Mouse (Mus musculus) WW6 (cell line): Measurements from ENCODE around the gene H2al2a.

ENCODE experiments used
- DNase-seq: peaks from one replicate; pipeline ENCODE4 v3.0.0-alpha.2; 2013; ENCODE audit warnings: low read depth, low spot score

H2al2a gene

DNA sequence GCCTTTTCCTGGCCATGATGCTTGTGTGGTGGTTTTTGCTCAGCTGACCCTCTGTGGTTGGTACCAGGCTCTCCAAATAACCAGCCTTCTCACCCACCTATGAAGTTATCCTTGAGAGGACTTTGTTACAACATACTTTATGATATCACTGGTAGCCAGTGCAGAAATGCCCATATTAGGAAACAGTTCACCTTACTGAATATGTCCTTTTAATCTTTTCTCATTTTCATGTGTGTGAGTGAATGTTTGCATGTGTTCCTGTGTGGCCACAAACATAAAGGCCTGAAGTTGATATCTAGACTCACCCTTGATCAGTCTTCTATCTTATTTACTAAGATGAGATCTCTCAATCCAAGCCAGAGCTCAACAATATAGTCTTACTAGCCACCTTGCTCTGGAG lies at the start of gene H2al2a:
Gene H2al2a, minus strand, starts transcription at position 101 of the 400 bp plus-strand sequence.
- DNase-seq, result no peak

DNA sequence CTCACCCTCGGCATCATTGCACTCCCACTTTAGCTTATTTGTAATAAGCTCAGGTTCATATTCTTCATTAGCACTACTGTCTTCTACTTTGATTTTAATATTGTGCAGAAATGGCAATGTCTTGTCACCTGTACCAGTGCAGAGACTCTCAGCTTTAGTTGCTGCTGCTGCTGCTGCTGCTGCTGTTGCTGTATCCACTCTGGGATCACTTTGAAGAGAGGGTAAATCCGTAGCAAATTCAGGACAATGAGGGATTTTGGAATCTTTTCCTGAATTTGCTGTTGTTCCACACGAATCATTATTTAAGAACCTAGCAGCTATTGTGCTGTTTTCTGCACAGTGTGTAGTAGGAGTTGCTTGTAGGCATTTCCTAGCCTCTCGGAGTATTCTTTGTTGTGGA lies 49.4 kb upstream of the H2al2a start:
- DNase-seq, result no peak

DNA sequence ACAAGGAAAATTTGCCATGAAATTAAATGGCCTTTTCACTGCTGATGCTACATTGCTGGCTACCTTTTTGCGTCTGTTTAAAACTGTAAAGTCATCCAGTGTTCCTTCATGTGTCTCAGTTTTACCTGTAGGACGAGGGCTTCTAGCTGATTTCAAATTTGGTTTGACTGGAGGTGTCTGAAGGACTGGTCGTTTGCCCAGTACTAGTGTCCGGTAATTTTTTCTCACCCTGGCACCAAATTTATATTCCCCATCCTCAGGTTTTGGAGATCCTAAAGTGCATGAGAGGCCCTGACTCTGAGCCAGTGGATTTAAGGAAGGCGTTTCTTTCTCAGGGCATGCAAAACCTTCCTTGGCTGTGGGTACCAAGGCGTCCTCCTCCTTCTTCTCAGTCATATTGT lies 49.0 kb upstream of the H2al2a start:
- no peak for DNase-seq

DNA sequence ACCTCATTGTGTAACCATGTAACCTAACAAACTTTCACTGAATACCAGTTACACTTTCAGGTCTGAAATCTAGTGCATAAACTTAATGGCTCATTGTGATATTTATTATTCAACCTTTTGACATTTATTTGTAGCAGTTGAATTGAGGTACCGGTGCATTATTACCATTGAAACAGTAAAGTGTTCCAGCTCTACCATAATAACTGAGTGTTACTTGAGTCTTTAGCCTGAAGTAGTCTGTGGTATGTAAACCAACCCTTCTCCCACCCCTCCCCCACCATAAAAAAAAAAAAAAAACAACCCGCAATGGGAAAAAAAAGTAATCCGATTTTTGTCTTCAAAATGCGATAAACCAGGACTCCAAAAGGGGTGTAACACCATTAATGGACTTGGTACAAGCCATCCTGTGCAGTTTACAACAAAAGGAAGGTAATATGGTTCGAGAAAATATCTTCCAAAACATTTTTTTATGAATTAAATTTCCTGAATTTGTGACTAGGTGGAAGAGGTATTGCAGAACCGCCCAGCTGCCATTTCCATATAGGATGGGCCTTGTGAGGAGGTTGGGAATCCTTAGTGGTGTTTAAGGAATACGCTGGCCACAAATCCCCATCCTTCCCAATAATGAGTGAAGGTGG lies 48.5 kb upstream of the H2al2a start:
- DNase-seq, result no peak

DNA sequence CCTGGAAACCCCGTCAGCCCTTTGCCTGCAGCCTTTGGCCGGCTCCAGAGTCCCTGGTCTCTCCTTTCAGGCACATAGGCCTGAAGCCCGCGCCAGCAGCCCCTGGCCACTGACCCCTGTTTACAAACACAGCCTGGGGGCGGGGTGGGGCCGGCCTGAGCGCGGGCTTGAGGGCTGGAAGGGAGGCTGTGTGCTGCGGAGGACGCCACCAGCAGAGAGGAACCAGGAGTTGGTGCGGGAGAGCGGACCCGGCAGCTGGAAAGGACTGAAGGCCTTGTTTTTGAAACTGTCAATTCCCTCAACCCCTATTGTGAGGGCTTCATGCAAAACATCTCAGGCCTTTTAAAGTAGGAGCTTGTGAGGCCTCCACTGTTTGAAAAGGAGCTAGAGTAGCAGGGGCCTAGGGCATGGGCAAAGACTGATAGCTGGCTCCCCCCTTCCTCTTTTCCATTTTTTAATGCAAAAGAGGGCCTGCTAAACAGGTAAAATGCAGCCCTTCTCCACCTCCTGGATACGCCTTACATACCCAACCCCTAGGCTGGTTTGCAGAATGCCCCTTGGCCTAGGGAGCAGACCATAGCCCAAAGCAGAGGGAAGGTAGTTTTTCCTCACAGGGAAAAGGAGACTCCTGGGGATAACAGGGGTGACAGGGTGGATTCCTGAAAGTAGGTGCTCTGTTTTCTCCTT lies 44.6 kb upstream of the H2al2a start:
- DNase-seq, result no peak

DNA sequence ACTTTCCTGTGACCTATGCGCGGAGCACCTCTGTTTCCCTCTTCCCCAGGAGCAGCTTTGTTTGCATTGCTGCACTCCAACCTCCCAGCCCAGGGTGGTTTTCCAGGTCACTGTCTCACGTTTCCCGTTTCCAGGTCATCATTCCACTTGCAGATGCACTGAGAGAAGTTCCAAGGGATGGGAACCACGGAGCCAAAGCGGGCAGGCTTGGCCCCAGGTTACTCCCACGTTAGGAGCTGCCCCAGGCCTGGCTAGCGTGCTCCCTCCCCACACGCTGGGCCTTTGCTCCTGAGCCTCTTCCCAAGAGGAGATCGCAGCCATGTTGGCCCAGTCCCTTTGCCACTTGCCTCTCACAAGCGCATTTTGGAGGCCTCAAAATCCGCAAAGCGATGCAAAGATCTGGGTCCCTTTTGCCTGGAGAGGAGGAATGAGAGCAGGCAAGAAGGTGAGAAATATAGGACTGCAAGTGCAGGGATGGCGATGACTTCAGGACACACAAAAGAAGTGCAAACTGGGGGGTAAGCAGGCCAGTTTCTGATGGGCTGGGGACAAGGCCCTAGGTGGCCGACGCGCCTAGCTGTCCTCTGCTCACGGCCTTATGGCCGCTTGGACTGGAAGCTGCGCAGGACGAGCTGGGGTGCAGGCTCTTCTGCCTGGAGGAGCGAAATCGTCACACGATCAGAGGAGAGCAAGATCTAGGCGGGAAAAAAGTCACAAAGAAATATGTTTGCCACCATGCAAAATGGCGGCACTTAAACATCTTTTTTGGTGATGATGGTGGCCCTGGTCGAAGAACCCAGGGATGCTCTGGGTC lies 43.8 kb upstream of the H2al2a start:
- no peak for DNase-seq

DNA sequence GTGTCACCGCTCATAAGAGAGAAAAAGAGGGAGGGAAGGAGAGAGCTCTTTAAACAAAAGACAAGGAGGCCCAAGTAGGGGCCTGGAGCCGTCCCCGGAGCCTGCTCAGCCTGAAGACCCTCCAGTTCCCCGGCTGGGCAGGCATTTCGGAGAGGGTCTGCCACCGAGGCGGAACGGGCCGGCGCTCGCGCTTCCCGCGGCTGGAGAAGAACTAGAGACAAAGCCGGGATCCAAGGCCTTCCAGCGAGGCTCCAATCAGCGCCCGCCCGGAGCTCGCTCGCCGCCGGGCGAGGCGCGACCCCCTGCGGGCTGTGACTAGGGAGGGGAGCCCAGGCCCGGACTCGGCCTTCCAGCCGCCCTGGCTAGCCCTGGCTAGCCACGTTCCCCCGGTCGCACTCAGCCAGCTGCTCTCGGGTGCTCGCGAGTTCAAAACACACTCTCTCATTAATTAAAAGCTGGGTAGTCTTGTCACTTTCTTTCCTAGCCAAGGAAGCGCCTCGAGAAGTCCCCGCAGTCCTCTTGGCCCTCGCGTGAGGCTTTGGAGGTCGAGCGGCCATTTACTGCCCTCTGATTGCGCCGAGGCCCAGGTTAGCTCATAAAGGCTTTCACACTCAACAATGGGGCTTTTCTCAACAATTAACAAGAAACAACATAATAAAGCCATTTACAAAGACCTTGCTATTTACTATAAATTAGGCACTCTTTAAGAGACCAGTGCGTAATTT lies 43.0 kb upstream of the H2al2a start:
- DNase-seq, result no peak

DNA sequence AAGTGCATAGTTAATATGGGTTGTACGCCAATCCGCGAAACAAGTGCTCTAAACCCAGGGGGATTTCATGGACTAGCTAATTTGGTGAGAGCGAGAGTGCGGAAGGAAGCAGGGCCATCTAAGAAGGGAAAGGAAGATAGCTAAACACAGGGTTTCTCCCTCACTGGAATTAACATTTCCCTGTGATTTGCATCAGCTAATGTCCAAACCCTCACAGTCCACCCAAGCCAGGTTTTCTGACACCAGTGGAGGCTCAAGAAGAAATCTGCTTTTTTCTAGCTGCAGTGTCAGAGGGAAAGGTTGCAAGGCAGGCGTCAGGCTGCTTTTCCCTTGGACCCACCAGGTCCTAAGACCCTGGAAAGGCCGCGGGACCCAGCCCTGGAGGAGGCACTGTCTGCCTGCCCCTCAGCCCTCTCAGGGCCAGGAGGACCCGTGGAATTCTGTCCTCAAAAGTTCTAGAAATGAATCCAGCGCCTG lies 42.2 kb upstream of the H2al2a start:
- DNase-seq, result no peak

DNA sequence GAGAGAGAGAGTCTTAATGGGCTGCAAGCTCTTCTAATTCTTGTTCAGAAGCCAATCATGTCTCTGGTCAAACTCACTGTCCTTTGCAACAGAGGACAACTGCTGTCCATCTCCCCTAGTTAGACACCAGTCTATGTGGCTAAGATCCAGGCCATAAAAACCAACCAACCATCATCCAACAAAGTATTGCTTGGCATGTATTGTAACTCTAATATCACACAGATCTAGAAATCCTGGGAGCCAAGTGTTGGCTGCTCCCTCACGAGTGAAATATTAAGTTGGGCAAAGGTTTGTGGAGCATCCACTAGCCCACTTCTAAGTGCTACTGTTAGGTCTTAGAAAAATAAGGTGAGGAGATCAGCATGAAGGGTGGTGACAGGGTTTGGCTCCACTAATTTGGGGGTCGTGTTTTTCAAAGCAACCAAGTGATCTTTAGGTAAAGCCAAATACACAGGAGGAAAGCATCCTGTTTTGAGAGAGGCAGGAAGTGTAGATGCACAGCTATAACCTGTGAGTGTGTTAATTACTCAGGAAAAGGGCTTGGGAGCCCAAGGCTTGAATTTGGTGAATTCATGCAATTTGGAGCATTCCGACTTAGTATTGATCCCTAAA lies 41.5 kb upstream of the H2al2a start:
- no peak for DNase-seq

DNA sequence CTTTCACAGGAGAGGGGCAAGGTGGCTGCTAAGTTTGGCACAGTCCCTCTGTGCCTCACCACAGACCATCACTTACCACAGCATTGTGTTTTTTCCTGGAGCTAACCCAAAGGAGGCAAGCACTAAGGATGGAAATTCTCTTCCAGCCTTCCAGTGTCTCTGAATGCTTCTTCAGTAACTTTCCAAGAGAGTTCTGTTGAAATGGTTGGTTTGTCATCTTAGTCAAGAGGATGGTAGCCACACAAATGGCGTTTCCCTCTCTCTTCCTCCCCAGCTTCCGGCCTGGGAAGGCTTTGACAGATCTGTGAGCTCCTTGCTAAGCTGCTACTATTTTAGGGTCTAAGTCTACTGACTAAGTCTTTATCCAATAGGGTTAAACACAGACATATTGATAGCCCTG lies 40.7 kb upstream of the H2al2a start, which contains the start of gene A930004D18Rik:
Gene A930004D18Rik, minus strand, starts transcription at position 247 of the 400 bp plus-strand sequence.
- DNase-seq, result no peak

DNA sequence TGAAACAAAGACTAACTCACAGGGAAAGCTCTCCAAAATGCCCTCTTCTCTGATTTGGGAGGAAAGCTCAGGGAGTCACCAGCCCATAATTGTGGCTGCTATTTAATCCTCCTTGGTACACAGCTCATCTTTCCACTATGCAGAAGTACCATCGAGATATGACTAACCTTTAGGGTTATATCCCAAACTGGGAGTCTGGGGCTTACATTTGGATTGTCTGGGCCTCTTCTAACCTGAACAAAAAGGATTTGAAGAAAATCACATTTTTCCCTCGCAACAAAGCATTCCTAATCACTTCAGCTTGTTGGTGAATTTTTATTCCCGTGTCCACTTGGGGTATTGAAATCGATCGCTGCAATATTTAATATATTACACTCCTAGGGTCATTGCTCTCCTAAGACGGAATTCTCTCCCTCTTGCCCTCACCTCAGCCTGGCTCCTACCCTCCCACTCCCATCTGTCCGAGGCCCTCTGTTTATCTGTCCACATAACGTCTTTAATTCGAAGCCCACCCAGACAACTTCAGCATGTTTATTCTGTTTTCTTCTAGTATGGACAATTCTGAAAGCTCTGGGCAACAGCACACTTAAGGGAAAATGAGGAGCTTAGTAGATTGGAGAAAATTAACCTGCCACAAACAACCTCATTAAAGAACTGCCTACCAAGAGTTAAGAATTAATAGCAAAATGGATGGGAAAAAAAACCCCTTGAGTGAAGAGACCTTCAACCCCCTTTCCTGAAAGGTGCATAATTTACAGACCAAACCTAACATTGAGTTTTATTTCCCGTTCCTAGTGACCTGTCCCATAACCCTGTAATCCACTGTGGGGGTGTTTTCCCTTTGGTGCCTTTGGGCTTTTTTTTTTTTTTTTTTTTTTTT lies 37.9 kb upstream of the H2al2a start:
- DNase-seq, result no peak

DNA sequence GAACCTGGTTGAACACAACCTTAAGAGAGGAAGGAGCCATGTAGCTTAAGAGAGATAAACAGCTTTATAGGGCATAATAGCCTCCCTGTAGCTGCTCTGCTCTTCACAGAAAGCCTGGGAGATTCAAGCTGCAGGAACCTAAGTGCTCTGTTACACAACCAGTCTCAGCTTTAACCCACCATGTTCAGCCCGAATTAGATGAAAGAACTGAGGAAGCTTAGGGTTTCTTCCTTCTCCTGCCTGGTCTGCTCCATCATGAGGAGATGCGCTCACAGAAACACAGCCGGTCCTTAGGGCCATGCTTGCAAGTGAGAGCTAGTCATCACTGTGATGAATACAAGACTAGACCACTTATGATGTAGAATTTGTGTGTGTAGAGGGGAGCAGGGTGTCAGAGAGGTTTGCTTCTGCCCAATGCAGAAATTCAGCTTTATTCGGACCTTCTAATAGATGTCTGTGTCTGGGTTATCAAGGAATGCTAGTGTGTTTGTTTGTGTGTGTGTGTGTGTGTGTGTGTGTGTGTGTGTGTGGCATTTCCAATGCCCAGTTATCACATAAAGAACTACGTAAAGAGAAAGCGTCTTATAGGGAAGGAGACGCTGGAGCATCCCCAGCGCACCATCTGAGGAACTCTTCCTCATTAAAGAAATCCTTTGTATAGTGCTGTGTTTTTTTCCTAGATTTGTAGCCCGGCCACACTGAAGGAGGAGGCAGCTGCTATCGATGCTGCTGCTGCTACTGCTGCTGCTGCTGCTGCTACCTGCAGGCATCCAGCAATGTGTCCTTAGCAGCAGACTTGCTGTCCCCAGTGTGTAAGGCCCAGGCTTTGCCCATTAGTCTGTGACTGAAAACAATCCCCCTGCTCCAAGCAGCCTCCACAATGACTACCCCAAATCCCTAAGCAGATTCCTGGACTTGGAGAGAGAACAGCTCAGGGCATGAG lies 36.7 kb upstream of the H2al2a start:
- no peak for DNase-seq

DNA sequence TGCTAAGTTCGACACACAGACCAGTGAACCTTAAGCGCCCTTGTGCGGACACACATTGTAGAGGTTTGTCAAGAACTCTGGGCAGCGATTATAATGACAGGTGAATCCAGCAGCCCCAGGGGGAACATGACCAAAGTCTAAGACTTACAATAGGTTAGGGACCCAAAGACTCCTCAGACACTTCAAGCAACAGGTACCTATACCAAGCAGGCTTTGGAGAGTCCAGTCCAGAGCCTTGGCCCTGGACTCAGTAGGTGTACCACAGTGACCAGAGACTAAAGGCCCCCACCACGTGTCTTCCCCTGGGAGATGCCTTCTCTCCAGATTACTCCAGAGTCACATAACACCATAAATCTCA lies 35.8 kb upstream of the H2al2a start:
- DNase-seq, result no peak

DNA sequence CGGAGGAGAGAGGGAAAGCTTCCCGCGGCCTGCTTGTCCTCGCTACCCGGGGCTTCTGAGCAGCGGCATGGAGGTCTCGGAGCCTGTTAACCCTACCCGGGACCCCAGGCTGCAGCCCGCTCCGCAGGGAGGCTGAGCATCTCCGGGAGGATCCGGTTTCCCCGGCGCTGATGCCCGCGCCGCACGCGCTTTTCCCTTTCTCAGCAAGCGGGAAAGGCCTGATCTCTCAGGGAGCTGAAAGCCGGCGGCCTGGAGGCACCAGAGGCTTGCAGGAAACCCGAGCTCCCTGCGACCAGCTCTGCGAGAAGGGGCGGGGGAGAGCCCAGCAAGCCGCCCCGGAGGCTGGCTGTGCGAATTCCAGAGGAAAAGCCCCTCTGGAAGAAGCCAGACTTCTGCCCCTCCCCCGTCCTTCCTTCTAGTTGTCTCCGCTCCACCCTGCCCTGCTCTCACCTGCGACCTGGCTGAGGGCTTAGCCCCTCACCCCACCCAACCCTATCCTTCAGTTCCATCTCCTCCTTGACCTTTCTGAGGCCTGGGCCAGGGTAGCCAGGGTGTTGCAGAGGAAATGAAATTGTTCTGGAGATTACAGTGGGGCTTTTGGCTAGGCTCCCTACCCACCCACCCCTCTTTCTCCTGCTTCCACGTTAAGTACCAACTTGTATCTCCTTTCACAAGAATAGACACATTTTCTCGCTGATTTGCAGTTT lies 35.2 kb upstream of the H2al2a start:
- DNase-seq, result no peak

DNA sequence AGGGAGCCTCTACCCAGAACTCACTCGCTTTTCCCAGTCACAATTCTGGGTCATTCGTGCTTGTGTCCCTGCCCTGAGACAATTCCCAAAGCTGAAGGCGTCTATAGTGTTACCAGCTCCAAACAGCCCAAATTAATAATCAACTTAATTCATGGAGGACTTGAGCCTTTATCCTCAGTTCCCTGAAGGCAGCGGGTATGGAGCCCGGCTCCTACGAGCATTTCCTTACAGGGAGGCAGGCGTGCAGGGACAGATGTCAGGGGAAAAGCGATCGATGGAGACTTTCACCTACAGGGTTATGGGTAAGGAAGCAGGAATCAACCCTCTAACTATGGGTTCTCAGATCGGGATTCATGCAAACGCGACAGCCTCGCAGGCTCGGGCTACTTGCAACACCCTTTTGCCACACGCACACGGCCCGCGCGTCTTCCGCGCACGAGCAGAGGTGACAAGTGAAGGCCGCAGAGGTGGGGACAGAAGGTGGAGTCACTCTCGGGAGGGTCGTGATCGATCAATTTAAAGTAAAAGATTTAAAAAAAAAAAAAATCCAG lies 34.6 kb upstream of the H2al2a start:
- no peak for DNase-seq

DNA sequence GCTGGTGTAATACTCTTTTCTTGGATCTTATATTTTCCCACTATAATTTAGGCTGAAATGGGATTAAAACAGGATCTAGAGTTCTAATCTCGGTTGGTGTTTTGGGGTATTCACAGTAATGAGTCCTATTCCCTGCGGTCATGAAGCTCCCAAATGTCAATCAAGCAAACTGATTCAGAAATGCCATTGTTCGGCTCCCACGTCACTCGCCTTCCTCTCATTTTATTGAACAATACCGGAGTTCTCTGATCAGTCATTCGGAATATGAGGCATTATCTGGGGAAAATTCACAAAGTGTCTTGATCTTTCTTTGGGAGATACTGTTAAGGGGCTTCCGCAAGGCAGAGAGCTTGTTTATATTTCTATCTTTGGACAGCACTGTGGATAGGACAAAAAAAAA lies 33.8 kb upstream of the H2al2a start:
- no peak for DNase-seq

DNA sequence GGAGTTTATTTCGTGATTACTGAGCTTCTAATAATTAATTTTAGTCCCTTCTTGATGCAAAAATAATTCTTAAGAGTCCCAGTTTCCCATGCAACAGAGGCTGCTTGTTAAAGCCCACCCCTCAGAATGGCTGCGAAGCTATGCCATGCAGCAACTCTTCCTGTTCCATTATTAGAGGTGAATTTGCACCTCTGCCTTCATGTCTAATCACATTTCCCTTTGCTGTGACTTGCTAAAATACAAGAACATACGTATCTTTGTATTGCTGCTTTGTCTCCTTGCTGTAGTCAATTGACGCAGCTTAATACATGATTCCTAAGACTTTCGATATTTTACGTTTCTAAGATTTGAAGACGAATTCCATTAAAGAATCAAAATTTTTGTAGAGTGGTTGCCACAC lies 32.9 kb upstream of the H2al2a start:
- no peak for DNase-seq
